Mouse (Mus musculus) megakaryocyte progenitor cell, adult 5-6 weeks (primary cell): Measurements from ENCODE around the gene Hepacam2. TPM values are rescaled to one million over a fixed set of nuclear protein-coding genes. Genes with fewer than 3 reads are reported as not detected.
"Not testable (repeated sequence)": the region's sequence is repeated elsewhere in the genome, so short reads cannot be mapped to it uniquely, and the experiment has no call there.

Source experiments
- ATAC-seq: replicated peaks from 2 replicates; pipeline ENCODE4 v1.8.0; 2016; ENCODE audit warnings: mild to moderate bottlenecking, moderate TSS enrichment, inconsistent platforms; ENCODE audit not compliant: poor library complexity
- total RNA-seq, 2 experiments: library from RNA; stranded (forward) in 1 of 2; stranded (reverse) in 1 of 2; fragments of 157-497, 149-512 nt in 1 of 2; fragments of 200-1000 nt in 1 of 2; gene quantifications; 2 replicates each; pipeline versions ENCODE4 v1.2.3 to v1.2.4; 2015 to 2017

Hepacam2 gene
- 0.15 and 0.46 TPM in 2 replicates for total RNA-seq (2015)
- total RNA-seq (2017) = 0.12 TPM in 1 of 2 replicates, not detected in the other

GRCm38 (mm10) chr6:3498162-3498848, at the start of gene Hepacam2, which contains the start of gene Vps50:
Hepacam2 (minus strand) TSS chr6:3498298.
Vps50 (plus strand) TSS chr6:3498382.
- ATAC-seq = peak; percentile 100

DNA sequence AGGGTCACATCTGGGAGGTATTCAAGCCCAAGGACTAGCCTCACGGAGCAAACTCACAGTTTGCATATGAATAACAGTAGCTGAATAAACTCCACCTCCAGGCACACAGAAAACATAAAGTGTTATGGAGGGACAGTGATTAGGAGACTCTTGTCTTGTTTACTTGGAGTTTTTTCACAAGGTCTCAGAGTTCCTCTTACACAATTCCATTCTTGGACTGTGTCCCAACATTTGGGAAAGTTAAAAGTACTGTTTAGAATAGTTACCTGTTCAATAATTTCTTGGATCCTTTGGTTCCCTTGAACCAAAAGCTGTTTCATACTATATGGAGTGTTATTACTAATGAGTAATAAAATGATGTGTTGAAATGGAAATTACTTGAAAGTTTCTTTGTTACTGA, 46.9 kb upstream of the Hepacam2 start:
- no peak for ATAC-seq

GRCm38 (mm10) chr6:3543862-3544261, 45.8 kb upstream of the Hepacam2 start:
- no peak for ATAC-seq

- ATAC-seq = no peak
These were observed 41.4 kb upstream of the Hepacam2 start for GRCm38 (mm10) chr6:3539470-3539869.

DNA sequence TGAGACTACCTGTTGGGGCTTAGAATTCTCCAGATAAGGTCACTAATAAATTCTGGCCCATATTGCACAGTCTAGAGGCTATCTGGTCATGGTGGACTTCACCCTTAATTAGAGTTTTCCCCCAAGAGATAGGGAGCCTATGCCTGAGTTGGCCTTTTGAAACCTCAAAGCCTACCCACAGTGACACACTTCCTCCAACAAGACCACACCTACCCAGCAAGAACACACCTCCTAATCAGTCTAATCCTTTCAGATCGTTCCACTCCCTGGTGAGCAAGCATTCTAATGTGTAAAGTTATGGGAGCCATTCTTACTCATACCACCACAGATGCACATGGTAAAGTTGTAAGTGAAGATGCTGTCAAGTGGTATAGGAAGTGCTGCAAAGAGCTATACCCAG, 38.0 kb upstream of the Hepacam2 start:
- peak; percentile 65 for ATAC-seq

DNA sequence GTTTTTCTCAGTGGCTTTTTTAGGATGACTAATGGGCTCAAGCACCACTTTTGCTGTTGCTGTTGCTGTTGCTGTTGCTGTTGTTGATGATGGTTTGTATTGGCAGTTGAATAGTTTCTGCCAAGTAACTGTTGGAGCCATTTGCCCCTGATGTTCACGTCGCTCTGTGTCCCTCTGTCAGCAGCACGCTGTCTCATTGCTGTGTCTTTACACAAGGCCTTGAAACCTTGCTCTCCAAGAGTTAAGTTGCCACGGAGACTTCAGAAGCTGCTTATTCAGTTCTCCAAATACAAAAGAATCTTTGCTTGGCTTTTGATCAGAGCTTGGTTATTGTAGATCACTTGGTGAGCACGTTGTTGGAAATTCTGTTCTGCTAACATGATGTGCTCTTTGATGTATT, 33.3 kb upstream of the Hepacam2 start:
- ATAC-seq = no peak

DNA sequence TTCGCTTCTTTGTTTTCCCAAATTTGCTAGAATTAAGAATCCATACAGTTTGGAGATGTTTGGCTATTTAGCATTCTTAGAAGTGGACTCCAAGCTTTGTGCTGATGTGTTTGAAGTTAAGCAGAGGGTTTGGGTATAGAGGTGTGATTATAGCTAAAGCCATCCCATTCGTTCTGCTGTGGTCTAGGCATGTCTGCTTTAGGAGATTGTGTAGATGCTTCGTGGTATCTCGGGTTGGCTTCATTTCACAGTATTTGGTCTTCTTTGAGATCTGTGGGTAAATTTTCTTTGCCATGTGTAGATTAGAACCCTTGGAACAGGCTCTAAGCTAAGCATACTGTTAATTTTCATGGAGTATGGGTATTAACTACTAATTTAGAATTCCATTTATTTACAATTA, 30.1 kb upstream of the Hepacam2 start:
- 0 out of 2 replicates have a peak, but pooled peaks have one; percentile 20 for ATAC-seq

DNA sequence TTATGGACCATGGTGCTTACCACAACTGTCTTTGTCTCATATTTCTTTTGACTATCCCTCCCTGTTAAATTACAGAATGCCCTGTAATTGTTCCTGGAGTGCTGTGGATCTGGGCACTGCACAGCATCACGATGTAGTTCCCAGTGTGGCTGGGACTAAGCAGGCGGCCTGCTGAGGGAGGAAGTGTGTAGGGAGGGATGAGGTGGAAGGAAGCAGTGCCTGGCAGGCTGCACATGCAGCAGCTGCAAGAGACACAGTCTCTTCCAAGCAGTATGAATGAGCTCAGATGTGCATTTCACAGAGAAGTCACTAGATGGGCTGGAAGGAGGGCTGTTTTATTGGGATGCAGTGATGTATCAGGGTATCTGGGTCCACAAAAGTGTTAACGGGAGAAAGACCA, 14.5 kb upstream of the Hepacam2 start:
- ATAC-seq = no peak; the same call in 1 of the 2 replicates

DNA sequence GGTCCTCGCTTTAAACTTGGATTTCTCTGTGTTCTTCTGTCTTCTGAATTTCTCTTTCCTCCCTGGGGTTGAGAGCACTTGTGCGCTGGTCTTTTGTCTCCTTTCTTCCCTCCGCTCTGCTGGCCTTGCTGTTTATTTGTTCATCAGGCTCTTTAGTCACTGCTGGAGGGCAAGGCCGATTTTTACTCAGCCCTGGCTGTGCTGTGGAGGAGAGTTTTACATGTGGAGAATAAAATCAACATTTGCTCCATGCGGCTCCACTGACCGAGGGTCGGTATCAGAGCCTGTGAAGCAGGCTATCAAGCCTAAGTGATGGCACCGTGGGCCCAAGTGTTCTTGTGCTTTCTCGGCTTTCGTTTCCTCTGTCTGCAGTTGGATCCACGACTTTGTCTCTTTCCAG, 13.5 kb upstream of the Hepacam2 start:
- no peak for ATAC-seq

- no peak for ATAC-seq
These were observed 13.0 kb upstream of the Hepacam2 start for GRCm38 (mm10) chr6:3511116-3511515.

DNA sequence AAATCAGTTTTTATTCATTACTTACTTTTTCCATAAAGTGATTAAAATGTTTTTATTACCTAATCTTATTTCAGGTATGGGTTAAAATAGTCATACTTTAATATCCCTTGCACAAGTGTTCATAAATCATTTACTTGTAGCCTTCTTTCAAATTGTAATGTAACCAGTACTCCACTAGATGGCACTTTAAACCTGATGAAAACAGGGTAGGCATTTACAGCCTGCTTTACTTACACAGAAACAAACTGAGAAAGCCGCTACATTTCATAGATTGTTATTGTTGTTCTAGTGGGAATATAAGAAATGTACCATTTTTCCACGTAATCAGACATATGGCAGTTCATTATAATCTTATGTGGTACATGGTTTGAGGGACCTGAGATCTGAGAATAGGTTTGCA, 11.7 kb upstream of the Hepacam2 start:
- ATAC-seq = peak; percentile 93

DNA sequence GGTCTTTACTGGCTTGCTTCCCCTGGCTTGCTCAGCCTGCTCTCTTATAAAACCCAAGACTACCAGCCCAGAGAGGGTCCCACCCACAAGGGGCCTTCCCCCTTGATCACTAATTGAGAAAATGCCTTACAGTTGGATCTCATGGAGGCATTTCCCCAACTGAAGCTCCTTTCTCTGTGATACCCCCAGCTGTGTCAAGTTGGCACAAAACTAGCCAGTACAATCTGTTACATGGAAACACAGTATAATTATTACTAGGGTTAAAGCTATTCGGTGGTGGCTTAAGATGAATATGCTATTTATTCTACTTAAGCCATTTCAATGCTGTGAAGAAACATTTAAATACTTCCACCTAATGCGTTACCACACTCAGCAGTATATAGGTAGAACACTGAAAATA, 10.1 kb upstream of the Hepacam2 start:
- ATAC-seq = not testable (repeated sequence)

GRCm38 (mm10) chr6:3507078-3507477, 9.0 kb upstream of the Hepacam2 start:
- ATAC-seq = no peak

GRCm38 (mm10) chr6:3505289-3505688, 7.2 kb upstream of the Hepacam2 start:
- no peak for ATAC-seq

- ATAC-seq = no peak
These were observed 2.2 kb upstream of the Hepacam2 start for GRCm38 (mm10) chr6:3500286-3500685.

- ATAC-seq = peak; percentile 63
These were observed 1.9 kb downstream of the Hepacam2 start for GRCm38 (mm10) chr6:3496210-3496609.

- no peak for ATAC-seq
These were observed 3.8 kb downstream of the Hepacam2 start for GRCm38 (mm10) chr6:3494285-3494684.

- ATAC-seq = peak; percentile 67
These were observed 10.7 kb downstream of the Hepacam2 start for GRCm38 (mm10) chr6:3487355-3487754.

- peak; percentile 56 for ATAC-seq
These were observed 13.0 kb downstream of the Hepacam2 start for GRCm38 (mm10) chr6:3485133-3485532.

GRCm38 (mm10) chr6:3481705-3482104, 16.4 kb downstream of the Hepacam2 start:
- peak; percentile 84 for ATAC-seq

DNA sequence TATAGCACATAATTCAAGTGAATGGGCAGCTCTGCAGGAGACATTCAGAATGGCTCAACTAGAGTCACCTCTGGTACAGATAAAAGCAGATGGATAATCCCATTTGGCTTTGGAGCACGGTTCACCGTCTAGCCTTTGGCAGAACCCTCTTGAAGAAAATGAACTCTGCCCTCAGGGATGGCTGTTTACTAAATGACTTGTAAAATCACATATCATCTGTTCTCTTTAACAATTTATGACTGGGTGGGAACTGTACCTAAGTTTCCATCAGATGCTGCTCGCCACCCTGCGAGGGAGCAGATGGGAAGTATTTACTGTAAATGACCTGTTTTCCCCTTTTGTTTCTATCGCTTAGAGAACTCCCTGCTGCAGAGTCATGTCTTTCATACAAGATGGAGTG, 18.2 kb downstream of the Hepacam2 start:
- no peak for ATAC-seq

DNA sequence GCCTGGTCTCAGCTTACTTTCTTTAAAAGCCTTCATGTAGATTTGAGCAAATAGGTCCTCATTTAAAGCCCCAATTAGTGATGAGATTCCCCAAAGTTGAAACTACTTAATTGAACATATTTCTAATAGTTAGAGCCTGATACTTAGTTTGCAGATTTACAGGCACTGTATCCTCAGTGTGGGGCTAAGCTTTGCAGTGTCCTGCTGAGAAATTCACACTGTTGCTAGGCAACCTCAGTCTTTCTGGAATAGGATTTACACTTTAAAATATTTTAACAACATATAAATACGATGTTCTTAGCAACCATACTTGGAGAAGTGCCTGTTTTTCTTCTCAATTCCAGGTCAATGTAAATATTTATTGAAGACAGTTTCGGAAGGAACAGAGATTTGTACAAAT, 21.8 kb downstream of the Hepacam2 start:
- no peak for ATAC-seq

GRCm38 (mm10) chr6:3470706-3471105, 27.4 kb downstream of the Hepacam2 start:
- ATAC-seq = no peak
